Mouse (Mus musculus) bone marrow, adult 2 months (tissue): ENCODE data around the gene Nucb1.
"Not testable (repeated sequence)": the region's sequence is repeated elsewhere in the genome, so short reads cannot be mapped to it uniquely, and the experiment has no call there.

ENCODE experiments used
- CTCF ChIP-seq: fragments of 200-500 bp; IDR thresholded peaks from 2 replicates; pipeline ENCODE4 v1.5.1; 2011; ENCODE audit warnings: low read length, control low read depth; ENCODE audit not compliant: control insufficient read depth, insufficient read depth
- POLR2A ChIP-seq: fragments of 200-500 bp; IDR thresholded peaks from 2 replicates; pipeline ENCODE4 v1.6.1; 2011; ENCODE audit warnings: low read depth, mild to moderate bottlenecking, control low read depth, low read length, borderline replicate concordance; ENCODE audit not compliant: control insufficient read depth

DNA sequence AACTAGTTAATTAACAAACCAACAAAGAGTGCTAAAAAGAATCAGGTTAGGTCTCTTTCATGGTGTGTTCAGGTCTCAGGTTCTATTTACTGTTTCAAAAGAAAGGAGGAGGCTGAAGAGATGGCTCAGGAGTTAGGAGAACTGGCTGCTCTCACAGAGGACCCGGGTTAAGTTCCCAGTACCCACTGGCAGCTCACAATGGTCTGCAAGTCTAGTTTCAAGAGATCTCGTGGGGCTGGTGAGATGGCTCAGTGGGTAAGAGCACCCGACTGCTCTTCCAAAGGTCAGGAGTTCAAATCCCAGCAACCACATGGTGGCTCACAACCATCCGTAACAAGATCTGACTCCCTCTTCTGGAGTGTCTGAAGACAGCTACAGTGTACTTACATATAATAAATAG lies 29.9 kb downstream of the Nucb1 start:
- TF ChIP-seq POLR2A, CTCF: not testable (repeated sequence)
